Mouse (Mus musculus) frontal cortex, postnatal 14 days (tissue): Measurements from ENCODE around the gene Ldlrad1.

ENCODE experiments used
- DNase-seq, 2 experiments: peaks; one replicate each; pipeline ENCODE4 v3.0.0; 2022; ENCODE audit warnings: low spot score in 2 of 2

The Ldlrad1 gene

GRCm38 (mm10) chr4:107260001-107260400 is 51.0 kb downstream of the Ldlrad1 start:
- DNase-seq, result no peak
